Mouse (Mus musculus): ENCODE data around the gene Ccnyl1.

Gene Ccnyl1

GRCm38 (mm10) chr1:64701780-64702179, 11.5 kb downstream of the Ccnyl1 start:
- no peak for DNase-seq (ENCODE audit: low spot score)

DNA sequence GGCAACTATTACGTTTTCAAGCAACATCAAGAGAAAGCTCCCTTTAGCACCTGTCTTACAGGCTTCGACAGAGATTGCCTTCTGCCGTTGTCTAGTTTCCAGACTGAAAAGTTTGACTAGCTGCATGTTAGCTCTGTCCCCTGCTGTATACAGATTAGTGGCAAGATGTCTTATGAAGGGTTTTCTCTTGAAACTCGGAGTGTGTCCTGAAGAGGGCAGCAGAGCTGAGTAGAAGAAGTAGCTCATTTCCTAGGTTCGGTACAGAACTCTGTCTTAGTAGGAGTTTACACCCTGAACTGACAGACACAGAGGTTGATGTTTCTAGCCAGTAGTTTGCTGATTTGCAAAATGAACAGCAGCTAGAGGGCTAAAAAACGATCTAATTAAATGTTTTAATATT, 15.0 kb downstream of the Ccnyl1 start:
- DNase-seq (ENCODE audit: low spot score): no peak

DNA sequence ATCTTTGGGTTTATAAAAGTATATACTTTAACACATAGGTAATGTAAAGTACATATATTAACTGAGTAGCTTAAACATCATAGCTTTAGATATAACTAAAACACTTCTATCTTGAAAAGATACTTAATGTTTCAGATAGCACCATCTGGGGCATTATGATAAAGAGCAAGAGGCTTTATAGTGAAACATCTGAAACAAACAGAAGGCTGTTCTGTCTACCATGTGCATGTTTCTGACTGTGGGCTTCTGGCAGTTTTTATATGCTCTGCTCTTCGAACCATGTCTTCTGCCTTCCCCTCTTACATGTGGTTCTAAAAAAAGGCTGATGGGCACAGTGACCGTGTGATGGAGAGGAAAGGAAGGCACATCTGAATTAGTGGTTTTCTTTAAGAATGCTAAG, 16.4 kb downstream of the Ccnyl1 start:
- no peak for DNase-seq (ENCODE audit: low spot score)

DNA sequence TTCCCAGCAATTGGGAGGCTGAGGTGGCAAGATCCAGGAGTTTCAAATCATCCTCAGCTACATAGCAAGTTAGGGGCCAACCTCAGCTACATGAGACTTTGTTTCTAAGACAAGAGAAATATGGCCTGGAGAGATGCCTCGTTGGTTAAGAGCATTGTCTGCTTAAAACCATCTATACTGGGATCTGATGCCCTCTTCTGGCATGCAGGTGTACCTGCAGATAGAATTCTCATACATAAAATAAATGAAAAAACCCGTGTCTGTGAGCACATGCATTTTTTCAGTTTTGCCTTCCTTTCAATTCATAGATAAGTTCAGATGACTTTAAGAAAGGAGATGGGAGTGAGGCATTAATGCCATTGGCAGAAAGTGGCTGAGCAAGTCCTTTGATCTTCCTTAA, 19.6 kb downstream of the Ccnyl1 start:
- DNase-seq (ENCODE audit: low spot score): no peak

- DNase-seq (ENCODE audit: low spot score): no peak
These were observed 21.9 kb downstream of the Ccnyl1 start for GRCm38 (mm10) chr1:64712006-64712760.

GRCm38 (mm10) chr1:64715458-64715857, 25.2 kb downstream of the Ccnyl1 start:
- DNase-seq (ENCODE audit: low spot score): no peak

GRCm38 (mm10) chr1:64716589-64717304, 26.5 kb downstream of the Ccnyl1 start:
- DNase-seq (ENCODE audit: low spot score): no peak

- DNase-seq (ENCODE audit: low spot score): no peak
These were observed 27.2 kb downstream of the Ccnyl1 start for GRCm38 (mm10) chr1:64717504-64717903.

GRCm38 (mm10) chr1:64721034-64721587, 30.9 kb downstream of the Ccnyl1 start:
- no peak for DNase-seq (ENCODE audit: low spot score)

DNA sequence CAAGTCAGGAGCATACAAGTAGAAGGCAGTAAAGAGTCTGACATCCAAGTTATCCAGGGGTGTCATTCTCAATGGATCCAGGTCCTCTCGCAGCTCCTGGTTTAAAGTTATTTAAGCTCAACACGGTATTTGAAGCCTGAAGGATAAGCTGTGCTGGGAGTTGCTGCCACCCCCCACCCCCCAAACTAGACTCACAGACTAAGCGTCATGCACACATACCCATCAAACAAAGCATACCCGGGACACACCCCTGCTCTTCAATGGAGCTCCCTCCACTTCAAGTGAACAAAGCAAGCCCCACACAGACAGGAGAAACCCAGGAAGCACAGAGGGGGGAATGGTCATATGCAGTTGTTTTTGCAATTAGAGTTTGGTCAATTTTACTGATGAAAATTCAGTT, 39.8 kb downstream of the Ccnyl1 start:
- DNase-seq (ENCODE audit: low spot score): no peak

GRCm38 (mm10) chr1:64731341-64732020, 41.2 kb downstream of the Ccnyl1 start:
- DNase-seq (ENCODE audit: low spot score): no peak

- DNase-seq (ENCODE audit: low spot score): no peak
These were observed 41.9 kb downstream of the Ccnyl1 start for GRCm38 (mm10) chr1:64732161-64732560.

GRCm38 (mm10) chr1:64732637-64733200, 42.5 kb downstream of the Ccnyl1 start:
- DNase-seq (ENCODE audit: low spot score): no peak

DNA sequence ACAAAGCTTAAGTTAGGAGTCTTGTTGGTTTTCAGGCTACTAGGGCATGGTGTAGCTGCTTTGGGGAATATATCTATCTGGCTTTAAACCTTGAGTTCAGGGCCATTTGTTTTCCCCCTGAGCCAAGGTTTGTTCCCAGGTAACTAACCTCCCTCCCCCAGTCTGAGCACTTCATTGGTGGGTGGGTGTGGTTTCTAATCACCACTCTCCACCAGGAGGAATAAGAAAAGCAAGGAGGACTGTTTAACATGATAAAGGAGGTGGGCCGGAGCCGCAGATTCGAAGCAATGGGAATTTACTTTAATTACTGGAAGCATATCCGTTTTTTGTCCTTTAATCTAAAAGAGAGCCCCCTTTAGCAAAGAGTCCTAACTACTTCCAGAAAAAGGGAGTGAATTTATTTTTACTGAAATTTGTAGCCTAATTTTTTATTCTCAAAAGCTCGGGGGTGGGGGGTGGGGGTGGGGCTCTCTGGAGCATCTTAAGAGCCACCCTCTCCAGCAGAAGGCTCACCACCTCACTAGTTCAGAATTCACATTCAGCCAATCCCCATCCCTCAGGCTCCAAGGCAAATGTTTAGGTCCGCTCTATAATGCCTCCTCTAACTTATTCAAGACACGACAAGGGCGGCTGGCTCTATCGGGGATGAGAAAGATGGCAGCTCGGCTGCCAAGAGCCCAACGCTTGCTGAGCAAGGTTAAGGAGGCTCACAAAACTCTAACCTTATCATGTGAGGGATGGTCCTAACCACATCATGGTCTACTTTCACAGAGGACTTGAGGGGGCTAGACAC, 43.4 kb downstream of the Ccnyl1 start:
- no peak for DNase-seq (ENCODE audit: low spot score)

DNA sequence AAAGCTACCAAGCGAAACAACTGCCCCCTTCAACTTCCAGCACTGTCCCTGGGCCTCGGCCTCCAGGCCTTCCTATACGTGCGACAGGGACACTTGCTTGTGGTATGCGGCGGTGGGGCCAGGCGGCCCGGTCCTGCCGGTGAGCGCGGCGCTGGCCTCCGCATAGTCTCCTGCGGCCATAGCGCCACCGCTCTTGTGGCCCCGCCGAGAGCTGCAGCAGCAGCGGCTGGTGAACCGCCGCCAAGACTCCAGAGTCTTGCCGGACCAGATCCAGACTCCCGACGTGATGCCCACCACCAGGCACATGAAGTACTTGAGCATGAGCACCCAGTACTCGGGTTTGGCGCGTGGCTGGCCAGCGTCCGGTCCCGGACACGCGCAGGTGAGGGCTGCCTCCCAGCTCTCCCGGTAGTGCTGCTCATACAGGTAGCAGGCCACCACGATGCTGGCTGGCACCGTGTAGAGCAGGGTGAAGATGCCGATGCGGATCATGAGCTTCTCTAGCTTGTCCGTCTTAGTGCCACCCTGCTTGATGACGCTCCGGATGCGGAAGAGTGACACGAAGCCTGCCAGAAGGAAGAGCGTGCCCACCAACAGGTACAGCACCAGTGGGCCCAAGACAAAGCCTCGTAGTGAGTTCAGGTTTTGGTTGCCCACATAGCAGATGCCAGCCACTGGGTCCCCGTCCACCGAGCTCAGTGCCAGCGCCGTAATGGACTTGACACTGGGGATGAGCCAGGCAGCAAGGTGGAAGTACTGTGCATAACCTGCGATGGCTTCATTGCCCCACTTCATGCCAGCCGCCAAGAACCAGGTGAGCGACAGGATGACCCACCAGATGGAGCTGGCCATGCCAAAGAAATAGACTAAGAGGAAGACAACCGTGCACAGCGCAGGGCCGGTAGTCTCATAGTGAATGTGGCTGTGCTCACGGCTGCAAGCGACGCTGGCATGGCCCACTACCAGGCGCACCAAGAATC, 44.8 kb downstream of the Ccnyl1 start:
- no peak for DNase-seq (ENCODE audit: low spot score)

DNA sequence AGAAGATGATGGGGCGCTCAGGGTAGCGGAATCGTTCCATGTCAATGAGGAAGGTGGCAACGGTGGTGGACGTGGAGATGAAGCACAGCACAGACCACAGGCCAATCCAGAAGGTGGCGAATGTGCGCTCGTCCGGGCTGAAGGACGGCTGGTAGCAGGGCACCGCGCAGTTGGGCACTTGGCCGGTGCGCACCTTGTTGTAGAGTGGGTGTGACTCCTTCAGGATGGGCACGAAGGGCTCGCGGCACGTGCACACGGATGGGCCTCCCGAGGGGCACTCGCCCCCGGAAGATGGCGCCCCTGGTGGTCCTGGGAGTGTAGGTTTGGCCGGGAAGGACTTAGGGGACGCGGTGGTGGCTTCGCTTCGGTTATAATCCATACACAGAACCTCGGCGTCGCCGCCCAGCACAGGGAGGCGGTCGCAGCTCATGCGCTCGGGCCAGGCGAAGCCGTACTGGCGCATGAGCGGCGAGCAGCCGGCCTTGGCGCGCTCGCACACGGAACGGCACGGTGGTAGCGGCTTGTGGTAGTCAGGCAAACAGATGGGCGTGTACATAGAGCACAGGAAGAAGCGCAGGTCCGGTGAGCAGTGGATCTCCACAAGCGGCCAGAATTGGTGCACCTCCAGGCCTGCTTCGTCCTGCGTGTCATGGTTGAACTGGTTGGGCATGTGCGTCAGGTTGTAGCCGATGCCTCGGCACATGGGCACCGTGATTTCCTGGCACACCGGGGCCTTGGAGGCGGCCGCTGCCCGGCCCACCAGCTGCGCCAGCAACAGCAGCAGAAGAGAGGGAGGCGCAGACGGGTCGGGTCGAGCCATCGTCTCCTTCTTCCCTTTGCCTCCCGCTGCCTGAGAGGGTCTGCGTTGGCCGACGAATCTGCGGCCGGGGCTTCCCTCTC, 45.8 kb downstream of the Ccnyl1 start:
- DNase-seq (ENCODE audit: low spot score): no peak

GRCm38 (mm10) chr1:64736681-64737501, 46.6 kb downstream of the Ccnyl1 start:
- no peak for DNase-seq (ENCODE audit: low spot score)

GRCm38 (mm10) chr1:64737502-64738179, 47.4 kb downstream of the Ccnyl1 start, which contains the start of gene Fzd5:
TSS of gene Fzd5 (minus strand) at chr1:64737751.
- DNase-seq (ENCODE audit: low spot score): peak; percentile 76

All from urinary bladder, postnatal 10 days (tissue).